Mouse (Mus musculus) heart, postnatal 0 days (tissue): ENCODE measurements at regions not wholly inside any gene's neighbourhood (a gene's known extent, or its start where the extent isn't known, plus 50 kb on each side); places are given as distances from the start of the nearest gene placed in this dataset.

Source experiments
- ATAC-seq: fragments of 200-750 bp; cut with Nextera tagmentation; 2 replicates; pipeline ENCODE4 v1.8.0; 2017; ENCODE audit warnings: low read depth, moderate number of reproducible peaks, moderate library complexity; ENCODE audit not compliant: insufficient read depth
- DNase-seq: peaks from one replicate; pipeline ENCODE4 v3.0.0-alpha.2; 2016; ENCODE audit warnings: low spot score
- H3K27ac ChIP-seq: fragments of 300-500 bp; sonication (generic); 2 replicates; pipeline ENCODE4 v1.5.1; 2014; ENCODE audit warnings: low read depth, mild to moderate bottlenecking
- H3K27me3 ChIP-seq: fragments of 300-500 bp; sonication (generic); 2 replicates; pipeline ENCODE4 v1.6.1; 2014; ENCODE audit warnings: low read length, mixed read lengths; ENCODE audit not compliant: control insufficient read depth, insufficient read depth
- H3K36me3 ChIP-seq: fragments of 300-500 bp; sonication (generic); replicated peaks from 2 replicates; pipeline ENCODE4 v1.6.1; 2014; ENCODE audit warnings: low read length, mixed read lengths; ENCODE audit not compliant: control insufficient read depth, insufficient read depth
- H3K4me1 ChIP-seq: fragments of 300-500 bp; sonication (generic); 2 replicates; pipeline ENCODE4 v1.6.1; 2014; ENCODE audit warnings: antibody characterized with exemption; ENCODE audit not compliant: control insufficient read depth, insufficient read depth
- H3K4me2 ChIP-seq: fragments of 300-500 bp; sonication (generic); 2 replicates; pipeline ENCODE4 v1.6.1; 2014; ENCODE audit warnings: low read depth, mild to moderate bottlenecking, low read length, moderate library complexity
- H3K4me3 ChIP-seq: fragments of 300-500 bp; sonication (generic); 2 replicates; pipeline ENCODE4 v1.5.1; 2014; ENCODE audit warnings: low read depth, low read length
- H3K9ac ChIP-seq: fragments of 300-500 bp; sonication (generic); replicated peaks from 2 replicates; pipeline ENCODE4 v1.6.1; 2014; ENCODE audit warnings: low read depth, low read length, mixed read lengths
- H3K9me3 ChIP-seq: fragments of 300-500 bp; sonication (generic); replicated peaks from 2 replicates; pipeline ENCODE4 v1.6.1; 2016; ENCODE audit warnings: low read length; ENCODE audit not compliant: control insufficient read depth
- CTCF ChIP-seq: IDR thresholded peaks from 2 replicates; pipeline ENCODE4 v1.5.1; 2016; ENCODE audit warnings: antibody characterized with exemption, control low read depth, low read depth
- EP300 ChIP-seq: IDR thresholded peaks from 2 replicates; pipeline ENCODE4 v1.6.1; 2016; ENCODE audit warnings: antibody characterized with exemption, low read depth
- WGBS: fragments of 180-500 bp; shearing (Covaris S2); extraction: QIAGEN DNeasy Blood & Tissue Kit; methylation state at CpG from one replicate; pipeline ENCODE4 v1.1.7; 2014; 5-methylcytosine and 5-hydroxymethylcytosine counted together

DNA sequence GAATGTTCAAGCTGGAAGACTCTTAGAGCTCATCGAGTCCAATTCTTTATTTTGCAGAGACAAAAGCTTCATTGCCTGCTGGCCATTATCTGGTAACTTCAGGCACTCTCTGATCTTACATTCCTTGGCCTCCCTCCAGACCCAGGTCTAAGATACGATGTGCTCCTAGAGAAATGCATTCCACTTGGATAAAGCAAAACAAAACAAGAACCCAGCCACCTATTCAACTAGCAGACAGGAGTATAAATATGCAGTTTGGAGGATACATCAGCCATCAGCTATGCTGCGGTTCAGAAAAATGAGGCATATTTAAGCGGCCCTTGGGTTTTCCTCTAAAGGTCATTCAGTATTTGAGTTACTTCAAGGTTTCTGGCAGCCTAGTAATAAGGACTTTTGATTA is 146.5 kb upstream of the Col8a1 start:
- TF ChIP-seq EP300 (no peak), CTCF (no peak)
- no peak for ATAC-seq
- WGBS: 49% methylated on average over 4 of the region's 4 CpGs
- H3K4me1 ChIP-seq: peaks cover 5% of the 10 kb centered on the region
- H3K36me3 ChIP-seq: no peaks in the 10 kb centered on the region
- no peaks in the 10 kb centered on the region for H3K27me3 ChIP-seq
- no peaks in the 10 kb centered on the region for H3K9me3 ChIP-seq
- no peak for DNase-seq
- no peak overlapping the region for H3K9ac ChIP-seq
- no peak overlapping the region for H3K27ac ChIP-seq
- no peak overlapping the region for H3K4me2 ChIP-seq
- H3K4me3 ChIP-seq: no peak overlapping the region

DNA sequence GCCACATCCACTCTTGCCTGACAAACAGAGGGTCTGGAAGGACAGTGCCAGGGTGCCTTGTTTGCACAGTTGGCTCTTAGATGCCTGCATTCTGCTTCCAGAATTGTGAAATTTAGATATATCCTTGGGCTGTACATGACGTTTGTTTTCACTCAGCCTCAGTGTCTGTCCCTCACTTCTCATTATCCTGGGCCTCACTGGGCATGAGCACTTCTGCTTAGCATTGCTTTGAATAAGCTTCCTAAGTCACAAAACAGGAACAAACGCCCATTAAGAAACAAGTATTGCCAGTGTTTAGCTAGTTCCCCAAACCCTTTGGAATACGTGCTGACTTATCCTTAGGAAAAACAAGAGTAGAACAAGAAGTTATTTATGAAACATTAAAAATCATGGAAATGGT is 148.0 kb upstream of the Col8a1 start:
- WGBS: 68% methylated on average over 3 of the region's 3 CpGs
- ATAC-seq: no peak

DNA sequence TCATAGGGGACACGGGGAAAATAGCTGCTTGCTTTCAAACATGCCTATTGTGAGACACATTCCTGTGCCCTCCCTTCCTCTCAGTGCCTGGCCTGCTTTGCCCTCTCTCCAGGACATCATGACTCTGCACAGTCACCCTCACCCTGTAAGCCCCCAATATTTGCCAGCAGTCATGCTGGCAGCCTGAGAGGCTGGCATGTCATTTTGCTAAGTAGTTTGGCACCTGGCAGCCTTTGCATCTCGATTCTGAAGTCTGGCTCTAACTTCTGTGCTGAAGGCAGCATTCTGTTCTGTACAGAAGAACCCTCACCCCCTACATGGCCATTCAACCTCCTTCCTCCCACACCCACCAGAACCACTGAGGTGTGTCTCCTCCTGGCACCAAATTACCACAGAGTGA is 157.5 kb upstream of the Col8a1 start:
- no peak for DNase-seq

More for the DNA sequence above, 148.0 kb upstream of the Col8a1 start:
- Histone ChIP-seq H3K9me3 (no peaks in the 10 kb centered on the region), H3K4me2 (no peak overlapping the region), H3K4me3 (no peak overlapping the region), H3K36me3 (no peaks in the 10 kb centered on the region), H3K9ac (no peak overlapping the region), H3K27me3 (no peaks in the 10 kb centered on the region), H3K4me1 (peaks cover 5% of the 10 kb centered on the region), H3K27ac (no peak overlapping the region)
- TF ChIP-seq EP300: no peak
- no peak for TF ChIP-seq CTCF
- no peak for DNase-seq

DNA sequence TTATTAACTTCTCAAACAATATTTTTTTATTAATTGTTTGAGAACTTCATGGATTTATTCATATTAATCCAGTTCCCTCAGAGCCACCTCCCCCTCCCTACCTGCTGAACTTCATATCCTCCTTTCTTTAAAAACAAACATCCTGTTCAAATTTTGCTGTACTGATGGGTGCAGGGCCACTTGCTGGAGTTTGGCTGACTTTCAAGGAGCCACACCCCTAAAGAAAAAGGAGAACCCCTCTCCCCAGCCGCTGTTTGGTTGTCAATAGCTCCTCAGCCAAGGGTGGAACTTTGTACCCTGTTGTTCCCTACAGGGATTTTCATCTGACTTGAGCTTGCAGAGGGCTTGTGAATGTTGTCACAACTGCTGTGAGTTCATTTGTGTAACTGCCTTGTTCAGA is 160.0 kb upstream of the Col8a1 start:
- no peaks in the 10 kb centered on the region for H3K9me3 ChIP-seq
- H3K4me2 ChIP-seq: no peak overlapping the region
- DNase-seq: no peak
- H3K4me3 ChIP-seq: no peak overlapping the region
- ATAC-seq: no peak
- H3K9ac ChIP-seq: no peak overlapping the region
- no peaks in the 10 kb centered on the region for H3K27me3 ChIP-seq
- TF ChIP-seq CTCF (no peak), EP300 (no peak)
- H3K4me1 ChIP-seq: no peaks in the 10 kb centered on the region
- WGBS: 50% methylated on average over 1 of the region's 1 CpGs
- H3K27ac ChIP-seq: no peak overlapping the region
- H3K36me3 ChIP-seq: no peaks in the 10 kb centered on the region

More for the DNA sequence above, 157.5 kb upstream of the Col8a1 start:
- H3K4me2 ChIP-seq: no peak overlapping the region
- H3K36me3 ChIP-seq: no peaks in the 10 kb centered on the region
- no peak; the same call in 1 of the 2 replicates for ATAC-seq
- H3K27me3 ChIP-seq: no peaks in the 10 kb centered on the region
- no peaks in the 10 kb centered on the region for H3K9me3 ChIP-seq
- 30% methylated on average over 2 of the region's 2 CpGs for WGBS
- no peaks in the 10 kb centered on the region for H3K4me1 ChIP-seq
- TF ChIP-seq CTCF: no peak
- no peak for TF ChIP-seq EP300
- H3K27ac ChIP-seq: no peak overlapping the region
- H3K4me3 ChIP-seq: no peak overlapping the region
- H3K9ac ChIP-seq: no peak overlapping the region

DNA sequence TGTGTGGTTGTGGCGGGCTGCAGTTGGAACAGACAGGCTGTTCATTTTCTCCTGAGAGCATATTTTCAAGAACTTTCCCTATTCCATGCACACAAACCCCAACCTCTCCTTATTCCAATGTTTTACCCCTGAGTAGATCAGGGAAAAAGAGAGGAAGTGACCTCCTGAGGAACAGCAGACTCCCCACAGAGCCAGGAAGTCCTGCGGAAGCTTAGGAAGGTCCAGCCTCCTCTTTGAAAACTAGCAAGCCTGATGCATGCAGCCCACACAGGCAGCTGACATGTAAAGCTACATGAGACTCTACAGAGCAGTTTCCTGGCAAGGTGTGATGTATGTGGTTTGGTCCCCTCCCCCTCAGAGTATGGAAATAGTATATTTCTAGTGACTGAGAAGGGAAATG is 160.9 kb upstream of the Col8a1 start:
- DNase-seq (no peak), ATAC-seq (no peak)
- H3K4me3 ChIP-seq: no peak overlapping the region
- no peaks in the 10 kb centered on the region for H3K36me3 ChIP-seq
- H3K9ac ChIP-seq: no peak overlapping the region
- no peaks in the 10 kb centered on the region for H3K4me1 ChIP-seq
- H3K27ac ChIP-seq: no peak overlapping the region
- 58% methylated on average over 2 of the region's 2 CpGs for WGBS
- no peak for TF ChIP-seq EP300
- TF ChIP-seq CTCF: no peak
- H3K9me3 ChIP-seq: no peaks in the 10 kb centered on the region
- no peak overlapping the region for H3K4me2 ChIP-seq
- H3K27me3 ChIP-seq: no peaks in the 10 kb centered on the region

DNA sequence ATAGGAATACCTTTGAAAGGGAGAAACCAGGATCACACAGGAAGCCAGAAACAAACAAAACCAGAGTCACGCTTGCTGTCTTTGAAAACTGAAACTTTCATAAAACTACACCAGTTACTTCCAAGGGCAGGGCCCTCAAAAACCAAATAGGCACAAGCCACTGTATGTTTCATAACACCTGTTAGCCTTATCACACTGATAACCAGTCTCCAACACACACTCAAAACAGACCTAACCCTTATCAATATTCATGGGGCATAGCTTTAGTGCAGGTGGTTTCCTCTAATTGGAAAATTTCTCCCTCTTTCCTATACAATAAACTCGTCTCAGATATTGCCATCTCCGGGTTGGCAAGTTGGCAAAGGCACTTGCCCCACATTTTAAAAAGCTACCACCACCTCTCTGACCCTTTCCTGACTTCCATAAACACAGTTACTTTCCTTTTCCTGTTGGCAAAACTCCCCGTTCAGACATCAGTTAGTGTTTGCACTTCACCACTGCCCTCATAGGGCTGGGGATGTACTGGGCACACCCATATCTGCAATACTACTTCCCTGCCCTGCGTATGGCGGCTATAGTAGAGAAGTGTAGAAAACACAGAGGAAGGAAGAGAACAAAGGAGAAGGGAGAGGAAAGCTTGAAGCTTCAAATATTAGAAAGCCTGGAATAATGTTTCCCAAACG is 169.1 kb upstream of the Col8a1 start:
- Histone ChIP-seq H3K36me3 (no peaks in the 10 kb centered on the region), H3K9ac (no peak overlapping the region), H3K9me3 (no peaks in the 10 kb centered on the region), H3K4me3 (no peak overlapping the region), H3K4me1 (no peaks in the 10 kb centered on the region), H3K4me2 (no peak overlapping the region), H3K27me3 (no peaks in the 10 kb centered on the region), H3K27ac (no peak overlapping the region)
- TF ChIP-seq EP300 (no peak), CTCF (no peak)
- DNase-seq (no peak), ATAC-seq (no peak)
- WGBS: 55% methylated on average over 7 of the region's 7 CpGs
